ENCODE assay signal across 17 mouse cellular contexts in the genomic region with DNA sequence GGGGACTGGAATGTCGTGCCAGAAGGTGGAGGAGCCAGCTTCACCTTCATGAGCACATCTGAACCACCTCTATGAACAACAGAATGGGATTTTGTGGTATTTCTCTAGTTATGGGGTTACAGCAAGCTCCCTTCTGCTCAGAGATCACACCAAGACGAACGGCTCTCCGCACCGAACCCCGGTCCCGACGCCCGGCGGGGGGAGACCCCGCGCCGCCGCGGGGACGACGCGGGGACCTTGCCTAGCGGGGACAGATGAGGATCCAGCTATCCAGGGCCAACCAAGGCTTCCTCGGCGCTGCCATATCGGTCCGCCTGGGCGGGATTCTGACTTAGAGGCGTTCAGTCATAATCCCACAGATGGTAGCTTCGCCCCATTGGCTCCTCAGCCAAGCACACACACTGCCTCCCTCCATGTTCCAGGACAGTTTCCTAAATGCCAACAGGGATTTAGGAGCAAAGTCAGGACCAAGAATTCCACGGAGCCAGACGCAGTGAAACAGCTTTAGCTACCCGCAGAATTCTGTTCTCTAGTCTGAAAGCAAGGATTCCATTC. TPM values are rescaled to one million over a fixed set of nuclear protein-coding genes. Genes with fewer than 3 reads are reported as not detected.
DNase-seq lines count a peak whose midpoint lies in the region; ATAC-seq lines count a peak whose summit lies in the region.
"Had no signal": no experiment of that assay in that cellular context is flagged by ENCODE, and none has a peak within 500 bp of the region (broad histone marks: within the 10 kb centered on the region; RNA-seq: fewer than 3 reads in every experiment).

No protein-coding gene starts in this region.

- intact Hi-C loops in heart, postnatal 36 days (cut with DNase I) = no loop called here

- H3K36me3 ChIP-seq in heart, embryonic 14.5 days (ENCODE audit: control insufficient read depth, insufficient read depth, low read length) = no peaks in the 10 kb centered on the region
- no peaks in the 10 kb centered on the region for H3K36me3 ChIP-seq in liver, embryonic 13.5 days
- H3K36me3 ChIP-seq: hindbrain, embryonic 12.5 days; midbrain, embryonic 12.5 days had no signal

- 55% methylated on average over 29 of the region's 29 CpGs for WGBS in heart, embryonic 14.5 days
- WGBS in liver, embryonic 13.5 days (ENCODE audit: insufficient replicate concordance) = 50% methylated on average over 29 of the region's 29 CpGs

- no peak overlapping the region for H3K27ac ChIP-seq in heart, embryonic 14.5 days (replicated peaks in 1 of 2; ENCODE audit: control insufficient read depth in 1 of 2, insufficient read depth in 1 of 2, low read depth in 2 of 2, low read length in 2 of 2)
- H3K27ac ChIP-seq in liver, embryonic 13.5 days = no peak overlapping the region
- H3K27ac ChIP-seq: hindbrain, embryonic 12.5 days; midbrain, embryonic 12.5 days had no signal

- H3K9me3 ChIP-seq in heart, embryonic 14.5 days (ENCODE audit: control insufficient read depth, low read length) = no peaks in the 10 kb centered on the region
- no peaks in the 10 kb centered on the region for H3K9me3 ChIP-seq in liver, embryonic 13.5 days (replicated peaks)
- H3K9me3 ChIP-seq: hindbrain, embryonic 12.5 days; midbrain, embryonic 12.5 days had no signal

- 0 out of 2 replicates have a peak, but pooled peaks cover 3% of the 10 kb centered on the region for H3K27me3 ChIP-seq in heart, embryonic 14.5 days (ENCODE audit: control insufficient read depth, insufficient read depth, low read length)
- no peaks in the 10 kb centered on the region for H3K27me3 ChIP-seq in liver, embryonic 13.5 days
- H3K27me3 ChIP-seq: hindbrain, embryonic 12.5 days; midbrain, embryonic 12.5 days had no signal

- no peak for DNase-seq in heart, postnatal 36 days
- no peak for DNase-seq in liver, embryonic 13.5 days
- no peak for DNase-seq in liver
- no peak for DNase-seq in thymus, adult 18-20 months
- DNase-seq: adrenal gland, adult 2 months; B cell, adult 2 months; cerebellum, adult 8-10 months; gastrocnemius, postnatal 14 days; lung, adult 2 months; lung, postnatal 36 days had no signal

- no peaks in the 10 kb centered on the region for H3K4me1 ChIP-seq in heart, embryonic 14.5 days (ENCODE audit: control insufficient read depth in 2 of 2, insufficient read depth in 2 of 2, low read length in 2 of 2)
- H3K4me1 ChIP-seq in liver, embryonic 13.5 days (replicated peaks) = no peaks in the 10 kb centered on the region
- H3K4me1 ChIP-seq: hindbrain, embryonic 12.5 days; midbrain, embryonic 12.5 days had no signal

- H3K4me3 ChIP-seq in heart, embryonic 14.5 days (ENCODE audit: control insufficient read depth in 1 of 2, insufficient read depth in 1 of 2, low read depth in 1 of 2, low read length in 2 of 2) = no peak overlapping the region
- H3K4me3 ChIP-seq in liver, embryonic 13.5 days (replicated peaks) = no peak overlapping the region
- H3K4me3 ChIP-seq: erythroblast, embryonic 14.5 days; hindbrain, embryonic 12.5 days; midbrain, embryonic 12.5 days had no signal

- H3K9ac ChIP-seq in heart, embryonic 14.5 days (ENCODE audit: low read length) = no peak overlapping the region
- H3K9ac ChIP-seq in liver, embryonic 13.5 days = no peak overlapping the region
- H3K9ac ChIP-seq: hindbrain, embryonic 12.5 days; midbrain, embryonic 12.5 days had no signal

- no peak for ATAC-seq in heart, embryonic 14.5 days (ENCODE audit: insufficient number of reproducible peaks, insufficient read depth, low FRiP score, low read depth)
- ATAC-seq in liver, embryonic 13.5 days (ENCODE audit: low read depth) = peak; percentile 66
- ATAC-seq in granulocyte monocyte progenitor cell, adult 5-6 weeks (replicated peaks; ENCODE audit: poor library complexity, severe bottlenecking) = peak; percentile 71
- ATAC-seq in neutrophil, adult 5-6 weeks (ENCODE audit: extremely low read depth, insufficient number of reproducible peaks, low FRiP score, poor library complexity, severe bottlenecking) = peak; percentile 30; the same call in 1 of the 2 replicates
- ATAC-seq: forebrain, embryonic 14.5 days had no signal

- 0 out of 2 replicates have a peak overlapping the region, but pooled peaks have one; percentile 13 for H3K4me2 ChIP-seq in heart, embryonic 14.5 days (ENCODE audit: low read length)
- no peak overlapping the region for H3K4me2 ChIP-seq in liver, embryonic 13.5 days
- H3K4me2 ChIP-seq: hindbrain, embryonic 12.5 days; midbrain, embryonic 12.5 days had no signal

RNA-seq across cellular contexts. Expression of a gene that starts 8.7 kb away (rescaled TPM):
- 4.2 and 5.3 TPM in 2 replicates for polyA plus RNA-seq in heart, embryonic 14.5 days (2014; fragmentation: Nextera tagmentation; extraction: Ambion mirVana)
- 1 to 10 TPM; 4.0 to 4.4 TPM for total RNA-seq in heart, postnatal 36 days (2021)
- 0.15 TPM in 2 replicates for polyA plus RNA-seq in liver, embryonic 13.5 days (2015; fragmentation: Nextera tagmentation; extraction: Ambion mirVana)
- not detected in 2 replicates for total RNA-seq in granulocyte monocyte progenitor cell, adult 5-6 weeks (2014; fragmentation: Nextera tagmentation)
- total RNA-seq in granulocyte monocyte progenitor cell, adult 5-6 weeks (2017) = not detected in 2 replicates
- total RNA-seq in neutrophil, adult 5-6 weeks (2017) = not detected in 2 replicates
- polyA plus RNA-seq: forebrain, embryonic 14.5 days had no signal
